Mouse (Mus musculus) lung, embryonic 14.5 days (tissue): ENCODE results near the gene Synpo2. TPM values are rescaled to one million over a fixed set of nuclear protein-coding genes. Genes with fewer than 3 reads are reported as not detected.
"Not testable (repeated sequence)": the region's sequence is repeated elsewhere in the genome, so short reads cannot be mapped to it uniquely, and the experiment has no call there.

Experiments used
- ATAC-seq: fragments of 200-750 bp; cut with Nextera tagmentation; 2 replicates; pipeline ENCODE4 v1.8.0; 2017; ENCODE audit warnings: mild to moderate bottlenecking, moderate TSS enrichment, moderate library complexity; ENCODE audit not compliant: insufficient read depth
- DNase-seq: peaks from one replicate; pipeline ENCODE4 v3.0.0-alpha.2; 2015
- H3K27ac ChIP-seq: fragments of 300-500 bp; sonication (generic); 2 replicates; pipeline ENCODE4 v1.5.1; 2014; ENCODE audit warnings: low read depth, mild to moderate bottlenecking, moderate library complexity
- H3K27me3 ChIP-seq: fragments of 300-500 bp; sonication (generic); 2 replicates; pipeline ENCODE4 v1.6.1; 2014; ENCODE audit warnings: low read length, control low read depth; ENCODE audit not compliant: insufficient read depth
- H3K36me3 ChIP-seq: fragments of 300-500 bp; sonication (generic); 2 replicates; pipeline ENCODE4 v1.6.1; 2014; ENCODE audit warnings: control low read depth; ENCODE audit not compliant: insufficient read depth
- H3K4me1 ChIP-seq: fragments of 300-500 bp; sonication (generic); 2 replicates; pipeline ENCODE4 v1.6.1; 2014; ENCODE audit warnings: antibody characterized with exemption, control low read depth; ENCODE audit not compliant: insufficient read depth
- H3K4me2 ChIP-seq: fragments of 300-500 bp; sonication (generic); 2 replicates; pipeline ENCODE4 v1.6.1; 2014; ENCODE audit warnings: mild to moderate bottlenecking
- H3K4me3 ChIP-seq: fragments of 300-500 bp; sonication (generic); 2 replicates; pipeline ENCODE4 v1.5.1; 2014; ENCODE audit warnings: low read depth, low read length
- H3K9ac ChIP-seq: fragments of 300-500 bp; sonication (generic); 2 replicates; pipeline ENCODE4 v1.6.1; 2014
- H3K9me3 ChIP-seq: fragments of 300-500 bp; sonication (generic); 2 replicates; pipeline ENCODE4 v1.6.1; 2016; ENCODE audit warnings: low read depth, low read length, control low read depth
- CTCF ChIP-seq: IDR thresholded peaks from 2 replicates; pipeline ENCODE4 v1.5.1; 2016; ENCODE audit warnings: antibody characterized with exemption, low read depth
- WGBS: fragments of 180-500 bp; shearing (Covaris S2); extraction: QIAGEN DNeasy Blood & Tissue Kit; methylation state at CpG from one replicate; pipeline ENCODE4 v1.1.7; 2014; 5-methylcytosine and 5-hydroxymethylcytosine counted together
- polyA plus RNA-seq: library from polyadenylated mRNA; unstranded; fragments of >200 nt; fragmentation: Nextera tagmentation; extraction: Ambion mirVana; gene quantifications from 2 replicates; pipeline ENCODE4 v1.2.1, GENCODE M21; 2014

Gene Synpo2
- polyA plus RNA-seq, 1 experiment from 2014 or later: 13.2 TPM

GRCm38 (mm10) chr3:123131151-123131756 lies 104.7 kb downstream of the Synpo2 start:
- Histone ChIP-seq H3K4me2 (no peak overlapping the region), H3K27ac (no peak overlapping the region), H3K9me3 (no peaks in the 10 kb centered on the region), H3K9ac (no peak overlapping the region), H3K27me3 (no peaks in the 10 kb centered on the region), H3K4me1 (no peaks in the 10 kb centered on the region), H3K4me3 (no peak overlapping the region), H3K36me3 (no peaks in the 10 kb centered on the region)
- TF ChIP-seq CTCF: no peak
- 90% methylated on average over 6 of the region's 6 CpGs for WGBS
- DNase-seq: no peak
- ATAC-seq: no peak

- Histone ChIP-seq H3K4me3 (no peak overlapping the region), H3K9ac (no peak overlapping the region), H3K27me3 (no peaks in the 10 kb centered on the region), H3K4me2 (no peak overlapping the region), H3K27ac (no peak overlapping the region), H3K9me3 (no peaks in the 10 kb centered on the region), H3K36me3 (no peaks in the 10 kb centered on the region), H3K4me1 (no peaks in the 10 kb centered on the region)
- DNase-seq (no peak), ATAC-seq (no peak)
- no peak for TF ChIP-seq CTCF
- 75% methylated on average over 14 of the region's 14 CpGs for WGBS
These were observed 105.4 kb downstream of the Synpo2 start for GRCm38 (mm10) chr3:123130314-123131150.

- Histone ChIP-seq H3K27ac (no peak overlapping the region), H3K4me1 (no peaks in the 10 kb centered on the region), H3K27me3 (no peaks in the 10 kb centered on the region), H3K4me2 (no peak overlapping the region), H3K4me3 (no peak overlapping the region), H3K9ac (no peak overlapping the region), H3K36me3 (no peaks in the 10 kb centered on the region), H3K9me3 (no peaks in the 10 kb centered on the region)
- ATAC-seq (no peak), DNase-seq (no peak)
- WGBS: 58% methylated on average over 8 of the region's 8 CpGs
- TF ChIP-seq CTCF: no peak
These were observed 107.2 kb downstream of the Synpo2 start for GRCm38 (mm10) chr3:123128781-123129180.

GRCm38 (mm10) chr3:123128091-123128490 lies 107.9 kb downstream of the Synpo2 start:
- no peak for ATAC-seq
- whole genome bisulfite sequencing: 69% methylated on average over 7 of the region's 7 CpGs
- H3K27ac ChIP-seq: no peak overlapping the region

GRCm38 (mm10) chr3:123126741-123127140 lies 109.2 kb downstream of the Synpo2 start:
- not testable (repeated sequence) for H3K9ac ChIP-seq, H3K27me3 ChIP-seq, DNase-seq, H3K4me1 ChIP-seq, H3K9me3 ChIP-seq, H3K36me3 ChIP-seq, ATAC-seq, H3K27ac ChIP-seq, H3K4me2 ChIP-seq, H3K4me3 ChIP-seq
- WGBS: 85% methylated on average over 4 of the region's 4 CpGs

More at GRCm38 (mm10) chr3:123128091-123128490, 107.9 kb downstream of the Synpo2 start:
- Histone ChIP-seq H3K4me1 (no peaks in the 10 kb centered on the region), H3K27me3 (no peaks in the 10 kb centered on the region), H3K36me3 (no peaks in the 10 kb centered on the region), H3K4me2 (no peak overlapping the region), H3K9ac (no peak overlapping the region), H3K4me3 (no peak overlapping the region), H3K9me3 (no peaks in the 10 kb centered on the region)
- no peak for TF ChIP-seq CTCF
- no peak for DNase-seq

GRCm38 (mm10) chr3:123123817-123124216 lies 112.1 kb downstream of the Synpo2 start:
- ATAC-seq: no peak
- H3K27ac ChIP-seq: no peak overlapping the region
- WGBS: 71% methylated on average over 8 of the region's 8 CpGs
- H3K4me2 ChIP-seq: no peak overlapping the region
- TF ChIP-seq CTCF: no peak
- no peaks in the 10 kb centered on the region for H3K36me3 ChIP-seq
- H3K9ac ChIP-seq: no peak overlapping the region
- H3K27me3 ChIP-seq: no peaks in the 10 kb centered on the region
- no peaks in the 10 kb centered on the region for H3K9me3 ChIP-seq
- no peak overlapping the region for H3K4me3 ChIP-seq
- H3K4me1 ChIP-seq: no peaks in the 10 kb centered on the region
- no peak for DNase-seq
